Mouse (Mus musculus): ENCODE measurements around the gene Olfr789. TPM values are rescaled to one million over a fixed set of nuclear protein-coding genes. Genes with fewer than 3 reads are reported as not detected.

Olfr789 gene
- total and polyA plus RNA-seq, 2 experiments from 2014 or later, result not detected

DNA sequence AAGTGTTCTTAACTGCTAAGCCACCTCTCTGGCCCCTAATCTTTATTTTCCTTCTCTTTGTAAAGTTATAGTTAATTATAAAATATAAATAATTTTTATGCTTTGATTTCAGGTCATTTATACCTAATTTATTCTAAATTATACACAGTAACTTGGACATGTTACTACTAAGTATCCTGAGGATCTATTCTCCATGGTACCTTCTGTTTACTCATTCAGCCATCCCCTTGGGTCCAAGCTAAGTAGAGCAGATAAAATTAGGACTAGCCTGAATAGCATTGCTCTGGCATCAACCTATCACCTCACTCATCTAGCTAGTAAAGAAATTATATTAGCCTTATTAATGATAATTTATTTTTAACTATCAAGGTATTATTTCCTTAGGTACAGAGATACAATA, 13.6 kb downstream of the Olfr789 start, which contains the start of gene Olfr790:
Gene Olfr790 (plus strand): TSS at position 301 of the 400 bp plus-strand sequence.
- no peaks in the 10 kb centered on the region for H3K27me3 ChIP-seq (ENCODE audit: control insufficient read depth, insufficient read depth, low read length)
- TF ChIP-seq CTCF (IDR thresholded peaks at IDR 0.05; ENCODE audit: low read depth), result no peak
- no peak for TF ChIP-seq EP300 (IDR thresholded peaks at IDR 0.05; ENCODE audit: low read depth)
- H3K36me3 ChIP-seq (replicated peaks; ENCODE audit: control insufficient read depth, insufficient read depth, low read length), result no peaks in the 10 kb centered on the region
- H3K9ac ChIP-seq (replicated peaks; ENCODE audit: low read depth, low read length), result no peak within 1 kb of the TSS
- ATAC-seq (ENCODE audit: insufficient read depth, low read depth), result no peak
- no peak within 1 kb of the TSS for H3K27ac ChIP-seq (ENCODE audit: low read depth)
- H3K9me3 ChIP-seq (replicated peaks; ENCODE audit: control insufficient read depth, low read length), result no peaks in the 10 kb centered on the region
- DNase-seq (ENCODE audit: low spot score), result no peak
- no peaks in the 10 kb centered on the region for H3K4me1 ChIP-seq (ENCODE audit: control insufficient read depth, insufficient read depth)
- no peak within 1 kb of the TSS for H3K4me2 ChIP-seq (ENCODE audit: low read depth, low read length)
- H3K4me3 ChIP-seq (ENCODE audit: low read depth, low read length), result no peak within 1 kb of the TSS

DNA sequence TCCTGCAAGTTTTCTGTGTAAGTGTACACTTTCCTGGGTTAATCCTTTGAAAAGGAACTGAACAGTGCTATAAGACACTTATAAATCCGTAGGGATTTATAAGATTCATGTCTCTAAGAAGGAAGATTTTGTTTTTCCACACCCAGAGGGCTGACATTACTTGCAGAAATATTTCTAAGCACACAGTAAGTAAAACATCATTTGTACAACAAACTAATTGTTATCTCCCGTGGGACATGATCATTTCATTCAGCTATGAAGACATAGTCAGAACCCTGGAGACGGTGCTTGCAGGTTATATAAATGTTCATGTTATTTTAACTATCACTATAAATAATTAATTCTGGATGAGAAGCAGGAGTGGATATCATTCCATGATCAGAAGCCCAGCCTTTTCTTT, 36.9 kb downstream of the Olfr789 start, which contains the start of gene Olfr791:
Gene Olfr791 (plus strand): TSS at position 301 of the 400 bp plus-strand sequence.
- Histone ChIP-seq H3K9ac (replicated peaks; ENCODE audit: low read depth, low read length) (no peak within 1 kb of the TSS), H3K27ac (ENCODE audit: low read depth) (no peak within 1 kb of the TSS), H3K9me3 (replicated peaks; ENCODE audit: control insufficient read depth, low read length) (no peaks in the 10 kb centered on the region), H3K27me3 (ENCODE audit: control insufficient read depth, insufficient read depth, low read length) (no peaks in the 10 kb centered on the region), H3K4me1 (ENCODE audit: control insufficient read depth, insufficient read depth) (no peaks in the 10 kb centered on the region), H3K4me2 (ENCODE audit: low read depth, low read length) (no peak within 1 kb of the TSS), H3K36me3 (replicated peaks; ENCODE audit: control insufficient read depth, insufficient read depth, low read length) (no peaks in the 10 kb centered on the region), H3K4me3 (ENCODE audit: low read depth, low read length) (no peak within 1 kb of the TSS)
- DNase-seq (ENCODE audit: low spot score), result no peak
- 48% methylated on average over 3 of the region's 3 CpGs for WGBS
- ATAC-seq (ENCODE audit: insufficient read depth, low read depth), result no peak
- TF ChIP-seq CTCF (IDR thresholded peaks at IDR 0.05; ENCODE audit: low read depth) (no peak), EP300 (IDR thresholded peaks at IDR 0.05; ENCODE audit: low read depth) (no peak)

DNA sequence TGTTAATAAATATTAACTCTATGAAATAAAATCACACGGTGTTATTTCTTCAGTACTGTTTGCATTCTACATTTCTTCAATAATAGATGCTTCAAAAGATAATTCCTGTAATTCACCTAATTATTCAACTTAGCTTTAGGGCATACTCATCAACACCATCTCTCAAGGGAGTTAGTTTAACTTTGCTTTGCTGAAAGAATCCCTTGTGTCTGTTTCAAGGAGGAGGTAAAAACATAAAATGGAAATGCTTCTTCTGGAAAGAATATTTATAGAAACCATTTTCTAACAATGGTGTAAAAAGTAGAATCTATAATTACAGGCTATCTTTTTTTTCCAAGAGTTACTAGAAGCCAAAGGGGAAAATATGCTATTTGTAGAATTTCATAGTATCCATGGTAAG, 54.3 kb downstream of the Olfr789 start, which contains the start of gene Olfr792:
Gene Olfr792 (plus strand): TSS at position 301 of the 400 bp plus-strand sequence.
- Histone ChIP-seq H3K27me3 (ENCODE audit: control insufficient read depth, insufficient read depth, low read length) (no peaks in the 10 kb centered on the region), H3K27ac (ENCODE audit: low read depth) (no peak within 1 kb of the TSS), H3K36me3 (replicated peaks; ENCODE audit: control insufficient read depth, insufficient read depth, low read length) (no peaks in the 10 kb centered on the region), H3K4me3 (ENCODE audit: low read depth, low read length) (no peak within 1 kb of the TSS), H3K9me3 (replicated peaks; ENCODE audit: control insufficient read depth, low read length) (peaks cover 5% of the 10 kb centered on the region), H3K4me2 (ENCODE audit: low read depth, low read length) (no peak within 1 kb of the TSS), H3K4me1 (ENCODE audit: control insufficient read depth, insufficient read depth) (no peaks in the 10 kb centered on the region), H3K9ac (replicated peaks; ENCODE audit: low read depth, low read length) (no peak within 1 kb of the TSS)
- no peak for TF ChIP-seq CTCF (IDR thresholded peaks at IDR 0.05; ENCODE audit: low read depth)
- no peak for TF ChIP-seq EP300 (IDR thresholded peaks at IDR 0.05; ENCODE audit: low read depth)
- 72% methylated on average over 1 of the region's 1 CpGs for WGBS
- no peak for DNase-seq (ENCODE audit: low spot score)
- ATAC-seq (ENCODE audit: insufficient read depth, low read depth), result no peak

Other genes with a start within 250 kb of the Olfr789 start
- not detected in 2 replicates for gene Olfr774, start 248.5 kb upstream of the Olfr789 start, total RNA-seq (2014; rRNA removed; ENCODE audit: low replicate concordance)
- not detected in 2 replicates for gene Olfr774, start 248.5 kb upstream of the Olfr789 start, polyA plus RNA-seq (2015; fragmentation: Nextera tagmentation; extraction: Ambion mirVana)
- not detected in 2 replicates for gene Olfr775, start 236.3 kb upstream of the Olfr789 start, total RNA-seq (2014; rRNA removed; ENCODE audit: low replicate concordance)
- not detected in 2 replicates for gene Olfr775, start 236.3 kb upstream of the Olfr789 start, polyA plus RNA-seq (2015; fragmentation: Nextera tagmentation; extraction: Ambion mirVana)
- gene Olfr776, start 225.6 kb upstream of the Olfr789 start, total RNA-seq (2014; rRNA removed; ENCODE audit: low replicate concordance), result not detected in 2 replicates
- not detected in 2 replicates for gene Olfr776, start 225.6 kb upstream of the Olfr789 start, polyA plus RNA-seq (2015; fragmentation: Nextera tagmentation; extraction: Ambion mirVana)
- gene Olfr777, start 213.3 kb upstream of the Olfr789 start, total RNA-seq (2014; rRNA removed; ENCODE audit: low replicate concordance), result not detected in 2 replicates
- gene Olfr777, start 213.3 kb upstream of the Olfr789 start, polyA plus RNA-seq (2015; fragmentation: Nextera tagmentation; extraction: Ambion mirVana), result not detected in 2 replicates
- not detected in 2 replicates for gene Olfr780, start 166.6 kb upstream of the Olfr789 start, total RNA-seq (2014; rRNA removed; ENCODE audit: low replicate concordance)
- gene Olfr780, start 166.6 kb upstream of the Olfr789 start, polyA plus RNA-seq (2015; fragmentation: Nextera tagmentation; extraction: Ambion mirVana), result not detected in 2 replicates
- not detected in 2 replicates for gene Olfr781, start 155.9 kb upstream of the Olfr789 start, total RNA-seq (2014; rRNA removed; ENCODE audit: low replicate concordance)
- gene Olfr781, start 155.9 kb upstream of the Olfr789 start, polyA plus RNA-seq (2015; fragmentation: Nextera tagmentation; extraction: Ambion mirVana), result not detected in 2 replicates
- gene Olfr782, start 135.9 kb upstream of the Olfr789 start, total RNA-seq (2014; rRNA removed; ENCODE audit: low replicate concordance), result not detected in 2 replicates
- not detected in 2 replicates for gene Olfr782, start 135.9 kb upstream of the Olfr789 start, polyA plus RNA-seq (2015; fragmentation: Nextera tagmentation; extraction: Ambion mirVana)
- gene Olfr784, start 100.7 kb upstream of the Olfr789 start, total RNA-seq (2014; rRNA removed; ENCODE audit: low replicate concordance), result 0.27 TPM in 1 of 2 replicates, not detected in the other
- gene Olfr784, start 100.7 kb upstream of the Olfr789 start, polyA plus RNA-seq (2015; fragmentation: Nextera tagmentation; extraction: Ambion mirVana), result not detected in 2 replicates
- gene Olfr785, start 79.3 kb upstream of the Olfr789 start, total RNA-seq (2014; rRNA removed; ENCODE audit: low replicate concordance), result not detected in 2 replicates
- gene Olfr785, start 79.3 kb upstream of the Olfr789 start, polyA plus RNA-seq (2015; fragmentation: Nextera tagmentation; extraction: Ambion mirVana), result not detected in 2 replicates
- gene Olfr786, start 57.4 kb upstream of the Olfr789 start, total RNA-seq (2014; rRNA removed; ENCODE audit: low replicate concordance), result not detected in 2 replicates
- not detected in 2 replicates for gene Olfr786, start 57.4 kb upstream of the Olfr789 start, polyA plus RNA-seq (2015; fragmentation: Nextera tagmentation; extraction: Ambion mirVana)
- not detected in 2 replicates for gene Olfr787, start 22.9 kb upstream of the Olfr789 start, total RNA-seq (2014; rRNA removed; ENCODE audit: low replicate concordance)
- not detected in 2 replicates for gene Olfr787, start 22.9 kb upstream of the Olfr789 start, polyA plus RNA-seq (2015; fragmentation: Nextera tagmentation; extraction: Ambion mirVana)
- not detected in 2 replicates for gene Olfr788, start 13.8 kb upstream of the Olfr789 start, total RNA-seq (2014; rRNA removed; ENCODE audit: low replicate concordance)
- not detected in 2 replicates for gene Olfr788, start 13.8 kb upstream of the Olfr789 start, polyA plus RNA-seq (2015; fragmentation: Nextera tagmentation; extraction: Ambion mirVana)
- gene Olfr790, start 13.7 kb downstream of the Olfr789 start, total RNA-seq (2014; rRNA removed; ENCODE audit: low replicate concordance), result not detected in 2 replicates
- gene Olfr790, start 13.7 kb downstream of the Olfr789 start, polyA plus RNA-seq (2015; fragmentation: Nextera tagmentation; extraction: Ambion mirVana), result not detected in 2 replicates
- gene Olfr791, start 37.0 kb downstream of the Olfr789 start, total RNA-seq (2014; rRNA removed; ENCODE audit: low replicate concordance), result not detected in 2 replicates
- gene Olfr791, start 37.0 kb downstream of the Olfr789 start, polyA plus RNA-seq (2015; fragmentation: Nextera tagmentation; extraction: Ambion mirVana), result not detected in 2 replicates
- gene Olfr792, start 54.4 kb downstream of the Olfr789 start, total RNA-seq (2014; rRNA removed; ENCODE audit: low replicate concordance), result not detected in 2 replicates
- not detected in 2 replicates for gene Olfr792, start 54.4 kb downstream of the Olfr789 start, polyA plus RNA-seq (2015; fragmentation: Nextera tagmentation; extraction: Ambion mirVana)
- not detected in 2 replicates for gene Olfr794, start 82.9 kb downstream of the Olfr789 start, total RNA-seq (2014; rRNA removed; ENCODE audit: low replicate concordance)
- not detected in 2 replicates for gene Olfr794, start 82.9 kb downstream of the Olfr789 start, polyA plus RNA-seq (2015; fragmentation: Nextera tagmentation; extraction: Ambion mirVana)
- not detected in 2 replicates for gene Olfr796, start 127.8 kb downstream of the Olfr789 start, total RNA-seq (2014; rRNA removed; ENCODE audit: low replicate concordance)
- not detected in 2 replicates for gene Olfr796, start 127.8 kb downstream of the Olfr789 start, polyA plus RNA-seq (2015; fragmentation: Nextera tagmentation; extraction: Ambion mirVana)
- not detected in 2 replicates for gene Olfr798, start 143.2 kb downstream of the Olfr789 start, total RNA-seq (2014; rRNA removed; ENCODE audit: low replicate concordance)
- not detected in 2 replicates for gene Olfr798, start 143.2 kb downstream of the Olfr789 start, polyA plus RNA-seq (2015; fragmentation: Nextera tagmentation; extraction: Ambion mirVana)
- gene Olfr799, start 152.7 kb downstream of the Olfr789 start, total RNA-seq (2014; rRNA removed; ENCODE audit: low replicate concordance), result not detected in 2 replicates
- not detected in 2 replicates for gene Olfr799, start 152.7 kb downstream of the Olfr789 start, polyA plus RNA-seq (2015; fragmentation: Nextera tagmentation; extraction: Ambion mirVana)
- gene Olfr800, start 172.9 kb downstream of the Olfr789 start, total RNA-seq (2014; rRNA removed; ENCODE audit: low replicate concordance), result not detected in 2 replicates
- gene Olfr800, start 172.9 kb downstream of the Olfr789 start, polyA plus RNA-seq (2015; fragmentation: Nextera tagmentation; extraction: Ambion mirVana), result not detected in 2 replicates
- not detected in 2 replicates for gene Olfr801, start 189.1 kb downstream of the Olfr789 start, total RNA-seq (2014; rRNA removed; ENCODE audit: low replicate concordance)
- gene Olfr801, start 189.1 kb downstream of the Olfr789 start, polyA plus RNA-seq (2015; fragmentation: Nextera tagmentation; extraction: Ambion mirVana), result not detected in 2 replicates
- gene Olfr802, start 203.4 kb downstream of the Olfr789 start, total RNA-seq (2014; rRNA removed; ENCODE audit: low replicate concordance), result not detected in 2 replicates
- not detected in 2 replicates for gene Olfr802, start 203.4 kb downstream of the Olfr789 start, polyA plus RNA-seq (2015; fragmentation: Nextera tagmentation; extraction: Ambion mirVana)
- not detected in 2 replicates for gene Olfr803, start 209.5 kb downstream of the Olfr789 start, total RNA-seq (2014; rRNA removed; ENCODE audit: low replicate concordance)
- gene Olfr803, start 209.5 kb downstream of the Olfr789 start, polyA plus RNA-seq (2015; fragmentation: Nextera tagmentation; extraction: Ambion mirVana), result not detected in 2 replicates
- gene Olfr804, start 218.5 kb downstream of the Olfr789 start, total RNA-seq (2014; rRNA removed; ENCODE audit: low replicate concordance), result not detected in 2 replicates
- not detected in 2 replicates for gene Olfr804, start 218.5 kb downstream of the Olfr789 start, polyA plus RNA-seq (2015; fragmentation: Nextera tagmentation; extraction: Ambion mirVana)
- not detected in 2 replicates for gene Olfr805, start 244.6 kb downstream of the Olfr789 start, total RNA-seq (2014; rRNA removed; ENCODE audit: low replicate concordance)
- gene Olfr805, start 244.6 kb downstream of the Olfr789 start, polyA plus RNA-seq (2015; fragmentation: Nextera tagmentation; extraction: Ambion mirVana), result not detected in 2 replicates